Mouse (Mus musculus) liver (tissue): Measurements from ENCODE around the gene Pfn1.
A peak's percentile ranks its signal among the peaks of the same experiment; 100 is the strongest.

Experiments
- DNase-seq: peaks from one replicate; pipeline ENCODE4 v3.0.0-alpha.2; 2020; ENCODE audit warnings: mixed read lengths

Pfn1 gene

GRCm38 (mm10) chr11:70653345-70654197 lies 873 bp downstream of the Pfn1 start:
- DNase-seq: peak; percentile 86

DNA sequence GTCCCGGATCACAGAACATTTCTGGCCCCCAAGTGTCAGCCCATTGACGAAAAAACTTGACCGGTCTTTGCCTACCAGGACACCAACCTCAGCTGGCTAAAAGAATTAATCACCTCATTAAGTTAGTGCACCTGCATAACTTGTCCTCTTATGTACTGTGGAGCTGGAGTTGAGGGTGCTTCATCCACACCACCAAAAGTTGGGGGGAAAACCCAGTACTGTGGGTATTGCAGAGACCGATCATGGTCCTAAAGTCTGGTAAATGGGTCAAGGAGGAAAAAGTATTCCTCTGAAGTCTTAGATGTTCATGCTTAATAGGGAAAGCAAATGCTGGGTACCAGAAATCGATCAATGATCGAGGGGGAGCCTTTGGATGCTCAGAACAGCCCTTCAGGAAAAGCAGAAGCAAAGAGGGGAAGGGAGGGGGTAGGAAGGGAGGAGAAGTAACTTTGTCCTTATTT lies 1.5 kb downstream of the Pfn1 start:
- no peak for DNase-seq

DNA sequence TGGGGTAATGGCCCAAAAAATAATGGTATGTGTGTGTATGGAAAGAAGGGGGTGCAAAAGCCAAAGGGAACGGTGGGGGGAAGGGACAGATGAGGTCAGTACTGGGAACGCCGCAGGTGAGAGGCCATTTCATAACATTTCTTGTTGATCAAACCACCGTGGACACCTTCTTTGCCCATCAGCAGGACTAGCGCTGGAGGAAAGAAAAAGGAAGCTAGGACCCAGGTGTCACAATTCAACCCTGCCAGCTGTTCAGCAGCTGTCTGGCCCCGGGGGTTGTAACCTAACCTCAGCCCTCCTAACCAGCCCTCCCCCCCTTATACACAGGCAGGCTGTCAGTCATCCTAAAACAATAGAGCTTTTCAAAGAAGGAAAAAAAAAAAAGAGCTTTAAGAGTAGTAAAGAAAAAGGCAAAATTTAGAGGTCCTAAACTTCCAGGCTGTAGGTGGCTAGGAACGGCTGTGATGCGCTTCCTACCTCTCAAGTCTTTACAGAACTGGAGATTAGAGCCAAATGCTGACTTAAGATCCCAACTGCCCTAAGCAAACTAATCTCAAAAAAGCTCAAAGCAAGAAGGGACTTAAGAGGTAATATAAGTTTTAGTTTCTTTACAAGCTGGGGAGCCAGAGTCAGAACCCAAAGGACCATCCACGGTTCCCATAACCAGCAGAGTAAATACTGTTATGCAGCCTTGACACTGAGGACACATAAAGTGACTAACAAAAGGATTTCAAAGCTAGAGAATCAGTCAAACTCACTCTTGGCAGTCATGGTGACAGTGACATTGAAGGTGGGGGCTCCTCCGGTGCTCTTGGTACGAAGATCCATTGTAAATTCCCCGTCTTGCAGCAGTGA lies 2.2 kb downstream of the Pfn1 start:
- no peak for DNase-seq

- peak; percentile 63 for DNase-seq
Observed at GRCm38 (mm10) chr11:70651391-70651790, 3.1 kb downstream of the Pfn1 start.

DNA sequence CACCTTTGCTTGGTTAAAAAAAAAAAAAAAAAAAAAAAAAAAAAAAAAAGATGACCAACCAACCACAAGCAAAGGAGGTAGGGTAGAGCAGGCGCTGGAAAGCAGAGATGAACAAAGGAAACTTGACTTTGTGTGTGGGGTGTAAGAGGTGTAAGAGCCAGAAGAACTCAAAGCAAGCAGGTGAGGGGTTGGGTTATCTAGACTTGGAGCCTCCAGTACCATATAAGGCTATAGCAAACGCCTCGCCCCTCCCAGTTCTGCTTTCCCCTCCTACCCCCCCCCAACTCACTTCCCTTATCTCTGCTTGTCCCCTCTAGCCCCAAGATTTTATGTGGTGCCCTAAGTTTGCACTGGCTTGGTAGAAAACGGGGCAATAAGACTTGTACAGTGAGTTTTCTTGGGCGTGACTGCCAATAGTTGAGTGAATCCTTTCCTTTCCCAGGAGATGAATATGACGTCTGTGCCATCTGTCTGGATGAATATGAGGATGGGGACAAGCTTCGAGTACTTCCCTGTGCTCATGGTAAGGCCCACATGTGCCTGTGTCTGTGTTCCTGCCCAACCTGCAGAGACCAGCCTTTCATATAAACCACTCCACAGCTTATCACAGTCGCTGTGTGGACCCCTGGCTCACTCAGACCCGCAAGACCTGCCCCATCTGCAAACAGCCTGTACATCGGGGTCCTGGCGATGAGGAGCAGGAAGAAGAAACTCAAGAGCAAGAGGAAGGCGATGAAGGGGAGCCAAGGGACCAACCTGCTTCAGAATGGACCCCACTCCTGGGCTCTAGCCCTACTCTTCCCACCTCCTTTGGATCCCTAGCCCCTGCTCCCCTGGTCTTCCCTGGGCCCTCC lies 3.9 kb downstream of the Pfn1 start:
- DNase-seq: peak; percentile 61

GRCm38 (mm10) chr11:70649185-70649734 lies 5.2 kb downstream of the Pfn1 start:
- DNase-seq: no peak

GRCm38 (mm10) chr11:70648512-70648911 lies 5.9 kb downstream of the Pfn1 start:
- no peak for DNase-seq

DNA sequence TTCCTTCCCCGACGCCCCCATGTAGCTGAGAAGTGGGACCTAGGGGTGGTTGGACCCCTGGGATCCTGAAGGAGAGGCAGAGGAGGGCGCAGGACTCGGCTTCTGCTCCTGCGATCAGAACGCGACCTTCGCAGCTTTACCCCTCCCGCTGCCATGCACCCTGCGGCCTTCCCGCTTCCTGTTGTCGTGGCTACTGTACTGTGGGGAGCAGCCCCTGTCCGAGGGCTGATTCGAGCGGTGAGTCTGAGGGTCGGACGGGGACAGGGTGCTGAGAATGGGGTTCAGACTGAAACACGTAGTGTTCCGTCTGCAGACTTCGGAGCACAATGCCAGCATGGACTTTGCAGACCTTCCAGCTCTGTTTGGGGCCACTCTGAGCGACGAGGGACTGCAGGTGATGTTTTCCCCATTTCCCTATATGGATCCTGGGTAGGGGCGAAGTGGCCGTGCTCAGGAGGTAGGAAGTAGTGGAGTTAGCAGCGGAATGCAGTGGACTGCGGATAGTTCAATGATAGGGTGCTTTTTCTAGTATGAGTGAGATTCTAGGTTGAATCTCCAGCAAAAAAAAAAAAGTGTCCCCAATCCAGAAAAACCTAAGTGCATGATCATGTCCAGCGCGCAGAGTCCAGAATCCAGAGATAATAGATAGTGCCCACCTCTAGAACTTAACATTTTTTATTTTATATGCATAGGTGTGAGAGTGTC lies 6.6 kb downstream of the Pfn1 start:
- peak; percentile 55 for DNase-seq

DNA sequence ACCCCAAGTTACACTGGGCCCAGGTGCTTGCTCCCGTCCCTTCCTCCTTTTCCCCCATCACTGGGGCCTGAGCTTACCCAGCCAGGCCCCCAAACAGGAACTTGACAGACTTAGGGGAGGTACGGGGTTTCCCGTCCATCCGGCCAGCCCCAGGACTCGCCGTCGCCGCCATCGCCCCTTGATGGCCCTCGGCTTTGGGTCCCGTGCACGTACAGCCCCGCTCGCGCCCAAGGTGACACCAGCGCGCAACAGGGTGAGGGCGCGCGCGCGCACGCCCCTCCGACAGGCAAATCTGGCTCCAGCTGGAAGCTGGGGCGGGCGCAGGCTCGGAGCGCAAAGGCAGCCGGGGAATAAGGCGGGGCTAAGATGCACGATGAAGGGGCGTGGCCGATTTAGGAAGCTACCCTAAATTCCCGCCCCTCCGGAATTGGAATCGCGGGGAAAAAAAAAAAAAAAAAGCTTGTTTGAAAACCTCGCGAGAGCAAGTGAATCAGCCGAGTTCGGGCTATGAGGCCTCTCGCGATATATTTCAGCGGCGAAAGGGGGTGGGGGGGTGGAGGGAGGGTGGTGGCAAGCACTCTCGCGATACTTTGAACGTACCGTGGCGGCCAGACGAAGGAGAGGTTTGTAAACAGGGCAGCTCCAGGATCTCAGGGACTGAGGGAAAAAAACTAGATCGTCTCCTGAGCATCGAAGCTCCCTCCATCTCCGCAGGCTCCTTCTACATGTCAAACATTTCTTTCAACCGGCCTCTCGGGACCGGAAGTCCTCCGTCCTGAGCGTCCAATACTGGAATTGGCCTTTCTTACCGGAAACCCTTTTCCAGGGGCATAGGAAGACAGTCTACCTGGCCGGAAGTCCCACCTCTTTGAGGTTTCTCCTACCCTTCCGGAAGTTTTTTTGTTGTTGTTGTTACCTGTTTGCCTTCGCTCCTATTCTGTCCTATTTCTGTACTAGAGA lies 7.5 kb downstream of the Pfn1 start, which contains the start of the genes Rnf167 and Slc25a11:
Gene Rnf167 (plus strand): TSS at position 545 of the 960 bp plus-strand sequence.
Gene Slc25a11 (minus strand): TSS at position 789 of the 960 bp plus-strand sequence.
- DNase-seq: peak; percentile 98

DNA sequence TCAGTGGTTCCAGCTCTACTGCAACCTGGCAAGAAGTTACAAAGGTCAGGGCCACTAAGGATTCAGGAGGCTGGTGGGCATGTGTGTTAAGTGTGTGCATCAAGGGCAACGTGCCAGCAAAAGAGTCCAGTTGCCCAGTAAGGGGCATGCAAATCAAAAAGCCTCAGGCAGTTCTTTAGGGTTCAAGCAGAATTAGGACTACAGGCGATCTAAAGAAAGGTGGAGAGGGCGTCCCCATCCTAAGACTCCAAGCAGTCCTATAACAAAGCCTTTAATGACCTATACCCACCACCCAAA lies 8.2 kb downstream of the Pfn1 start:
- DNase-seq: no peak

- no peak for DNase-seq
Observed at GRCm38 (mm10) chr11:70645461-70646258, 8.8 kb downstream of the Pfn1 start.

- DNase-seq: no peak
Observed at GRCm38 (mm10) chr11:70644564-70645103, 9.8 kb downstream of the Pfn1 start.

DNA sequence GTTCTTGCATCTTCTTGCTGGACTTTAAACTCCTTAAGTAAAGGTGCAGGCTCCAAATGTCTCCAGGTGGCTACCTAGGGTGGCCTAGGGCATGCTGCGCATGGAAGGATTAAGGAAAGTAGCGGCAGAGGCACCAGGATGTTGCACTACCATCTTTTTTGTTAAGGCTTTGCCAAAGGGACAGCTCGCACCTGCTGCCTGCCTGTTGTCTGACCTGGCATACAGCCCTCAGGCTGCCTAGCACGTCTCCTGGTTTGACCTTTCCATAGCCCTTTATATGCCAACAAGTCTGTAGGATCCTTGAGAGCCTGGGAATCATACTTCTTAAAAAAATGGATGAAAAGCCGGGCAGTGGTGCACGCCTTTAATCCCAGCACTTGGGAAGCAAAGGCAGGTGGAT lies 11.4 kb downstream of the Pfn1 start:
- no peak for DNase-seq

DNA sequence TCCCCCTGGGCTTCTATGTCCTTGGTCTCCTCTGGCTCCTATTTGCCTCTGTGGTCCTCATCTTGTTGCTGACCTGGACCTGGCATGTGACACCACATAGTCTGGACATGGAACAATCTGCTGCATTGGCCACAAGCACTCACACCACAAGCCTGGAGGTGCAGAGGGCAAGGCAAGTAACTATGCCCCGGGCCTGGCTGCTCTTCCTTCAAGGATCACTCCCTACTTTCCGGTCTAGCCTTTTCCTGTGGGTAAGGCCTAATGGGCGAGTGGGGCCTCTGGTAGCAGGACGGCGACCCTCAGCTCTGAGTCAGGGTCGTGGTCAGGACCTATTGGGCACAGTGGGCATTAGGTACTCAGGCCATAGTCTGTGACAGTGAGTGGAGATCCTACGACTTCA lies 13.2 kb downstream of the Pfn1 start:
- DNase-seq: no peak

DNA sequence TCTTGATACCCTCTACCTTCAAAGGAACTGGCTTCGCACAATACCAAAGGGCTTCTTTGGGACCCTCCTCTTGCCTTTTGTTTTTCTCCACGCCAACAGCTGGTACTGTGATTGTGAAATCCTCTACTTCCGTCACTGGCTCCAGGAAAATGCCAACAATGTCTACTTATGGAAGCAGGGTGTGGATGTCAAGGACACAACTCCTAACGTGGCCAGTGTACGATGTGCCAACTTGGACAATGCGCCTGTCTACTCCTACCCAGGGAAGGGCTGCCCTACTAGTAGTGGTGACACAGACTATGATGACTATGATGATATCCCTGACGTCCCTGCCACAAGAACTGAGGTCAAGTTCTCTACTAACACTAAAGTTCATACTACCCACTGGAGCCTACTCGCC lies 14.5 kb downstream of the Pfn1 start:
- no peak for DNase-seq

- DNase-seq: peak; percentile 75
Observed at GRCm38 (mm10) chr11:70638714-70639278, 15.6 kb downstream of the Pfn1 start, which contains the start of gene Gp1ba. Gp1ba (plus strand) TSS chr11:70639122.

DNA sequence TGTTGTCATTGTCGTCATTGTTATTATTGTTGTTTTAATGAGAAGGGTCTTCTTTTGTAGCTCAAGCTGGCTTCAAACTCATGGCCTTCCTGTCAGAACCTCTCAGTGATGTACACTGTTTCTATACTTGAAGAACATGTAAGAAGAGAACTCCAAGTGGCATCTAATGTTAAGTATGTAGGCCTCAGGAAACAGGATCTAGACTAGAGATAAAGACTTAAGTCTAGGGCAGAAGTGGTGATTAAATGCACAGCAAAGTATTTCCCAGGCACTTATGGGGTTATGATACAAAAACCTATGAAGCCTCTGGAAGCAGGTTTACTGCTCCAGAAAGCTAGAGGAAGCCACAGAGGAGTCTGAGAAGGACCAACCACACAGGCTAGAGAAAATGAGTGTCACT lies 16.2 kb downstream of the Pfn1 start:
- no peak for DNase-seq

DNA sequence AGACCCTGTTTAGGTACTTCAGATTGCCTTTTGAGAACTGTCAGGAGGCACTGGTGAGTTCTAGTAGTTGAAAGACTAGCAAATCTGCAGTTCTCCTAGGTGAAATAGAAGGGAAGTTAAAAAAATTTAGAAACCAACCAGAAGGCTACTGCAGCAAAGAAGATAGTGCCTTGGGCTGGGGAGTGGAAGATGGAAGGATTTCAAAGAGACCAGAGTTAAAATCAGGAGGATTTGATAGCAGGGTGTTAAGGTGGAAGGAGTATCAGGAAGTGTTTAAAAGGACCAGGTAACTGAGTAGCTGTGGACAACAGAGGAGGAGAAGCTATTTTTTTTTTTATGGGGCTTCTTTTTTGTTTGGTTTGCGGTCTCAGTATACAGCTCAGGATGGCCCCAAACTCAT lies 16.7 kb downstream of the Pfn1 start:
- no peak for DNase-seq

GRCm38 (mm10) chr11:70635601-70636000 lies 18.8 kb downstream of the Pfn1 start:
- DNase-seq: no peak
